In the genomic region with DNA sequence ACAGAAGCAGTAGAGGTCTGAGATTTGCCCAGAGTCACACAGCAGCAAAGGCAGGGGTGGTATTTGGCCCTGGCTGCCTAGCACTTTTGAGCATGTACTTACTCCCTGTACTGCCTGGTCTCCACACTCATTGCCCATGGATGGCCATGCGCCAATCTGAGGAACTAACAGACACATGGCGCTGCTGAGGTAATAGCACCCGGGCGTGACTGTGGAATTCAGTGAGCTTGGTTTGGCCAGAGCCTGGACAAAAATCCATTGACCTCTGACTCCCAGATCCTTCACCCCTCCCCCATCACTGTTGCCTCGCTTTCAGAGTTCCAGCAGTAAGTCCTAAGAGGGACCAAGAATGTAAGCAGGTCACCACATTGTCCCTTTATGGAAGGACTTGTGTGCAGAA, we compare ENCODE assay signal across 15 mouse cellular contexts.
DNase-seq lines count a peak whose midpoint lies in the region; ATAC-seq lines count a peak whose summit lies in the region.
"Had no signal": no experiment of that assay in that cellular context is flagged by ENCODE, and none has a peak within 500 bp of the region (broad histone marks: within the 10 kb centered on the region; RNA-seq: fewer than 3 reads in every experiment).

No protein-coding gene starts in this region.

- H3K27ac ChIP-seq in kidney, embryonic 15.5 days: no peak overlapping the region
- H3K27ac ChIP-seq: embryonic facial prominence, embryonic 15.5 days; forebrain, embryonic 13.5 days; heart, adult 2 months; limb, embryonic 13.5 days had no signal

- WGBS in kidney, embryonic 15.5 days: 57% methylated on average over 5 of the region's 5 CpGs

- H3K36me3 ChIP-seq in kidney, embryonic 15.5 days: no peaks in the 10 kb centered on the region
- H3K36me3 ChIP-seq: embryonic facial prominence, embryonic 15.5 days; limb, embryonic 13.5 days had no signal

- no peaks in the 10 kb centered on the region for H3K27me3 ChIP-seq in kidney, embryonic 15.5 days
- H3K27me3 ChIP-seq: embryonic facial prominence, embryonic 15.5 days; forebrain, embryonic 13.5 days; limb, embryonic 13.5 days had no signal

- no peak overlapping the region for H3K9ac ChIP-seq in kidney, embryonic 15.5 days
- H3K9ac ChIP-seq: embryonic facial prominence, embryonic 15.5 days; forebrain, embryonic 13.5 days; limb, embryonic 13.5 days had no signal

- H3K4me3 ChIP-seq in kidney, embryonic 15.5 days (replicated peaks): no peak overlapping the region
- H3K4me3 ChIP-seq: embryonic facial prominence, embryonic 15.5 days; forebrain, embryonic 13.5 days; heart, adult 2 months; limb, embryonic 13.5 days had no signal

- H3K9me3 ChIP-seq in kidney, embryonic 15.5 days (replicated peaks): no peaks in the 10 kb centered on the region
- H3K9me3 ChIP-seq: embryonic facial prominence, embryonic 15.5 days; forebrain, embryonic 13.5 days; limb, embryonic 13.5 days had no signal

- no peak overlapping the region for H3K4me2 ChIP-seq in kidney, embryonic 15.5 days
- H3K4me2 ChIP-seq: embryonic facial prominence, embryonic 15.5 days; forebrain, embryonic 13.5 days; limb, embryonic 13.5 days had no signal

- DNase-seq in kidney, adult 18-20 months: peak; percentile 53
- DNase-seq in 3T3-L1 (ENCODE audit: low read depth, low spot score): peak; percentile 61
- peak; percentile 26 for DNase-seq in Muller cell, postnatal 12 days (ENCODE audit: inconsistent ontology term)
- DNase-seq in kidney, postnatal 10 days: peak; percentile 58
- DNase-seq in spleen, postnatal 10 days (ENCODE audit: low spot score in 2 of 2): no peak
- no peak for DNase-seq in heart, postnatal 4 days
- DNase-seq: cerebellum, adult 9-11 months; heart, adult 2 months; heart, postnatal 10 days; thymus, adult 18-20 months had no signal

- ATAC-seq in kidney, embryonic 15.5 days (replicated peaks; ENCODE audit: low FRiP score): no peak
- ATAC-seq: forebrain, embryonic 13.5 days; hindbrain, embryonic 16.5 days had no signal

- peaks cover 27% of the 10 kb centered on the region for H3K4me1 ChIP-seq in kidney, embryonic 15.5 days

Comparison
In these comparisons a context has a peak if more than half of its experiments do, and no peak if none do; other contexts are left out.
1. DNase-seq: peak in kidney, adult 18-20 months (single experiment), 3T3-L1 (single experiment), Muller cell, postnatal 12 days (single experiment) and kidney, postnatal 10 days (single experiment); none in spleen, postnatal 10 days (0 of 2) and heart, postnatal 4 days (single experiment).